Mouse (Mus musculus) kidney, postnatal 0 days (tissue): ENCODE measurements at regions not wholly inside any gene's neighbourhood (a gene's known extent, or its start where the extent isn't known, plus 50 kb on each side); places are given as distances from the start of the nearest gene placed in this dataset. TPM values are rescaled to one million over a fixed set of nuclear protein-coding genes. Genes with fewer than 3 reads are reported as not detected.

Experiments
- ATAC-seq: fragments of 200-750 bp; cut with Nextera tagmentation; replicated peaks from 2 replicates; pipeline ENCODE4 v1.8.0; 2017; ENCODE audit warnings: low read depth, moderate number of reproducible peaks, moderate TSS enrichment, moderate library complexity; ENCODE audit not compliant: low FRiP score
- DNase-seq: peaks from one replicate; pipeline ENCODE4 v3.0.0-alpha.2; 2016; ENCODE audit warnings: low spot score
- H3K27ac ChIP-seq: fragments of 300-500 bp; sonication (generic); 2 replicates; pipeline ENCODE4 v1.5.1; 2014; ENCODE audit warnings: mild to moderate bottlenecking
- H3K27me3 ChIP-seq: fragments of 300-500 bp; sonication (generic); 2 replicates; pipeline ENCODE4 v1.6.1; 2014; ENCODE audit warnings: low read length, mixed read lengths; ENCODE audit not compliant: insufficient read depth
- H3K36me3 ChIP-seq: fragments of 300-500 bp; sonication (generic); 2 replicates; pipeline ENCODE4 v1.6.1; 2014; ENCODE audit warnings: low read length, mixed read lengths; ENCODE audit not compliant: insufficient read depth
- H3K4me1 ChIP-seq: fragments of 300-500 bp; sonication (generic); replicated peaks from 2 replicates; pipeline ENCODE4 v1.6.1; 2014; ENCODE audit warnings: antibody characterized with exemption, low read length, mixed read lengths; ENCODE audit not compliant: insufficient read depth
- H3K4me2 ChIP-seq: fragments of 300-500 bp; sonication (generic); 2 replicates; pipeline ENCODE4 v1.6.1; 2014; ENCODE audit warnings: mild to moderate bottlenecking, low read length, moderate library complexity, mixed read lengths
- H3K4me3 ChIP-seq: fragments of 300-500 bp; sonication (generic); replicated peaks from 2 replicates; pipeline ENCODE4 v1.5.1; 2014; ENCODE audit warnings: low read depth, low read length
- H3K9ac ChIP-seq: fragments of 300-500 bp; sonication (generic); 2 replicates; pipeline ENCODE4 v1.6.1; 2014; ENCODE audit warnings: low read depth, low read length
- H3K9me3 ChIP-seq: fragments of 300-500 bp; sonication (generic); replicated peaks from 2 replicates; pipeline ENCODE4 v1.6.1; 2016; ENCODE audit warnings: low read length, inconsistent platforms, mixed read lengths
- CTCF ChIP-seq: IDR thresholded peaks from 2 replicates; pipeline ENCODE4 v1.5.1; 2016; ENCODE audit warnings: antibody characterized with exemption, low read depth, mild to moderate bottlenecking, moderate library complexity
- WGBS: fragments of 180-500 bp; shearing (Covaris S2); extraction: QIAGEN DNeasy Blood & Tissue Kit; methylation state at CpG from one replicate; pipeline ENCODE4 v1.1.7; 2014; 5-methylcytosine and 5-hydroxymethylcytosine counted together
- microRNA-seq: library from miRNA; unstranded; fragments of <30 nt; microRNA quantifications from one replicate; pipeline ENCODE4, GENCODE M21; 2016

GRCm38 (mm10) chr12:94910816-94911215, 781.2 kb upstream of the Flrt2 start:
- H3K9ac ChIP-seq: no peak overlapping the region
- no peak overlapping the region for H3K27ac ChIP-seq
- no peaks in the 10 kb centered on the region for H3K4me1 ChIP-seq
- no peaks in the 10 kb centered on the region for H3K27me3 ChIP-seq
- WGBS: 94% methylated on average over 2 of the region's 2 CpGs
- DNase-seq: no peak
- no peak for ATAC-seq
- no peak overlapping the region for H3K4me2 ChIP-seq
- no peaks in the 10 kb centered on the region for H3K36me3 ChIP-seq
- H3K9me3 ChIP-seq: no peaks in the 10 kb centered on the region
- no peak overlapping the region for H3K4me3 ChIP-seq
- no peak for TF ChIP-seq CTCF

- ATAC-seq (no peak), DNase-seq (no peak)
- no peaks in the 10 kb centered on the region for H3K9me3 ChIP-seq
- H3K4me3 ChIP-seq: no peak overlapping the region
- H3K27me3 ChIP-seq: no peaks in the 10 kb centered on the region
- no peak overlapping the region for H3K9ac ChIP-seq
- no peaks in the 10 kb centered on the region for H3K36me3 ChIP-seq
- no peaks in the 10 kb centered on the region for H3K4me1 ChIP-seq
- TF ChIP-seq CTCF: no peak
- 40% methylated on average over 6 of the region's 6 CpGs for WGBS
- no peak overlapping the region for H3K4me2 ChIP-seq
- H3K27ac ChIP-seq: no peak overlapping the region
These were observed 749.0 kb upstream of the Flrt2 start for GRCm38 (mm10) chr12:94943067-94943466.

Small RNAs in the stretch of these regions (microRNA-seq; reads per million reads assigned to microRNA genes)
- gene Mir8099-2: not detected
